Mouse (Mus musculus): ENCODE measurements at regions not wholly inside any gene's neighbourhood (a gene's known extent, or its start where the extent isn't known, plus 50 kb on each side); places are given as distances from the start of the nearest gene placed in this dataset.

DNA sequence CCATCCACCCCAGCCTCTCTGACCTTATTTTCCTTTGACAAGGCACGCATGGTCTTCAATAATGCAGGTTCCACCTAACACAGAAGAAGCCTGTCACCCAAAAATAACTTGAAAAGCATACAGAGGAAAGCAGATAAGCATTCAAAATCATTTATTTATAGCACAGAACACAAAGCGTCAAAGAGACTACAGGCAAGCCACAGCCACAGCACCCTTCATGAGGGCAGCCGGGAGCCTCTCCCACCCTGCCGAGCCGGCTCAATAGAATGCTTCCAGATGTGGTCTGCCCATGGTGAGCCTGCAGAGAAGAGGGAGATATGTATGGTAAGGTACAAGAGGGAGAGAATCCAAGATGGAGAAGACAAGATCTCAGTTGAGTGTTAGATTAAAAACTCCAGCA is 76.7 kb upstream of the Kcnd3 start:
- DNase-seq (ENCODE audit: low spot score), result no peak
- no peak overlapping the region for H3K27ac ChIP-seq (ENCODE audit: low read depth, low read length)
- H3K4me3 ChIP-seq (ENCODE audit: low read depth, low read length), result no peak overlapping the region
- H3K4me2 ChIP-seq (ENCODE audit: low read depth, low read length, severe bottlenecking), result no peak overlapping the region
- no peak for ATAC-seq (replicated peaks; ENCODE audit: low FRiP score)
- H3K36me3 ChIP-seq (ENCODE audit: control insufficient read depth, insufficient read depth, low read length), result no peaks in the 10 kb centered on the region
- 87% methylated on average over 5 of the region's 5 CpGs for WGBS
- H3K9me3 ChIP-seq (ENCODE audit: control insufficient read depth, low read length), result no peaks in the 10 kb centered on the region
- H3K4me1 ChIP-seq (replicated peaks; ENCODE audit: control insufficient read depth, insufficient read depth, low read length), result no peaks in the 10 kb centered on the region; the same call in 1 of the 2 replicates
- H3K9ac ChIP-seq (ENCODE audit: low read length), result no peak overlapping the region
- no peaks in the 10 kb centered on the region for H3K27me3 ChIP-seq (ENCODE audit: control insufficient read depth, insufficient read depth, low read length)

DNA sequence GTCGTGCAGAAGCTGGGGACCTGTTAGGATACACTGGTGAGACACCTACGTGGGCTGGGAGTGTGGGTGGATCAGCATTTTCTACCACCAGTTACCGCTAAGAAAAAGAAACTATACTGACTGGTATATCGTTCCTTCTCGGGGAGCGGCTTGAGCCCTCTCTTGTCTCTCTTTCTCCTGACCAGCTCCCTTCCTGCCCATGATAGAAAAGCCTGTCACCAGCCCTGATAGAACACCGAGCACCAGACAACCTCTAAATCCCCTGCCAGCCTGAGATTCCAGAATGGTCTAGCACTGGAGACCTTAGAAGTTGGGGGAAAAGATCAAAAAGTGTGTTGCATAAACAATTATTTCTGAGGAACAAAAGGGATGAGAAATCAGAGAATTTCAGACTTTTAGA is 76.3 kb upstream of the Kcnd3 start:
- Histone ChIP-seq H3K4me3 (ENCODE audit: low read depth, low read length) (no peak overlapping the region), H3K4me1 (replicated peaks; ENCODE audit: control insufficient read depth, insufficient read depth, low read length) (no peaks in the 10 kb centered on the region; the same call in 1 of the 2 replicates), H3K4me2 (ENCODE audit: low read depth, low read length, severe bottlenecking) (no peak overlapping the region), H3K9ac (ENCODE audit: low read length) (no peak overlapping the region), H3K27me3 (ENCODE audit: control insufficient read depth, insufficient read depth, low read length) (no peaks in the 10 kb centered on the region), H3K27ac (ENCODE audit: low read depth, low read length) (no peak overlapping the region), H3K36me3 (ENCODE audit: control insufficient read depth, insufficient read depth, low read length) (no peaks in the 10 kb centered on the region), H3K9me3 (ENCODE audit: control insufficient read depth, low read length) (no peaks in the 10 kb centered on the region)
- DNase-seq (ENCODE audit: low spot score) (no peak), ATAC-seq (replicated peaks; ENCODE audit: low FRiP score) (no peak)
- 87% methylated on average over 7 of the region's 7 CpGs for WGBS

DNA sequence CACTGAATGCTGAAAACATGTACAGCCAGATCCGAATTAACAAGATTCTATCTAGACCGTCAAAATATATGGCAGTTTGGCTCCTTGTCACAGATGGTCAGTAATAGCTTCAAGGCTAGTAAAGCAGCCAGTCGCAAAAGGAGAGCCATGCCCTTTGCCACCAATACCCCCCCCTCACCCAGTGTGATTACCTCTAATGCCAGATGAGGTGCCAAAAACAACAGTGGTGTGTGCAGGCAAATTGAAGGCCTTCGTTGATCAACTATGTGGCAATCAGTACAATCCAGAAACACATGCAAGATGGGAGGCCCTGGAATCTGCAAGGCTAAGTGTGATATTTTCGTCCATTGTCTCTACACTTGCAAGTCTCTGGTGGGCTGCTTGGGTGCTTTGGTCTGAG is 75.8 kb upstream of the Kcnd3 start:
- H3K4me1 ChIP-seq (replicated peaks; ENCODE audit: control insufficient read depth, insufficient read depth, low read length), result no peaks in the 10 kb centered on the region; the same call in 1 of the 2 replicates
- H3K27ac ChIP-seq (ENCODE audit: low read depth, low read length), result no peak overlapping the region
- DNase-seq (ENCODE audit: low spot score), result no peak
- H3K36me3 ChIP-seq (ENCODE audit: control insufficient read depth, insufficient read depth, low read length), result no peaks in the 10 kb centered on the region
- no peaks in the 10 kb centered on the region for H3K27me3 ChIP-seq (ENCODE audit: control insufficient read depth, insufficient read depth, low read length)
- H3K4me3 ChIP-seq (ENCODE audit: low read depth, low read length), result no peak overlapping the region
- no peaks in the 10 kb centered on the region for H3K9me3 ChIP-seq (ENCODE audit: control insufficient read depth, low read length)
- WGBS, result 85% methylated on average over 5 of the region's 5 CpGs
- no peak for ATAC-seq (replicated peaks; ENCODE audit: low FRiP score)
- no peak overlapping the region for H3K9ac ChIP-seq (ENCODE audit: low read length)
- no peak overlapping the region for H3K4me2 ChIP-seq (ENCODE audit: low read depth, low read length, severe bottlenecking)

DNA sequence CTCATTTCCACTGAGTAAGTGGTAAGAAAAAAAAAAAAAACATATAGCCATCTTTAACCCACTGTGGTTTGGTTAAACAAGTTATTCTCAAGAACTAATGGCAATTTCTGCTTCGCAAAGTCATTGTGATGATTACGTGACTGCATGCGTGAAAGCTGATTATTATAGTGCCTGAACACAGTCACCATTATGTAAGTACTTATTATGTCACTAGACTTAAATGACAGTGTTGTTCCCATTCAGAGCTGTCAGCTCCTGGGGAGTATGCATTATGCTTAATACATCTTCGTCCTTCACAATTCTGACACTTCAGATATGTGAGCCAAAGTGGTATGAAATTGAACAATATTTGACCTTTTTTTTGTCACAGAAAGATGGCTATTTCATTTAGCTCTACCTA is 71.3 kb upstream of the Kcnd3 start:
- Histone ChIP-seq H3K4me1 (replicated peaks; ENCODE audit: control insufficient read depth, insufficient read depth, low read length) (no peaks in the 10 kb centered on the region), H3K4me2 (ENCODE audit: low read depth, low read length, severe bottlenecking) (no peak overlapping the region), H3K27ac (ENCODE audit: low read depth, low read length) (no peak overlapping the region), H3K9me3 (ENCODE audit: control insufficient read depth, low read length) (no peaks in the 10 kb centered on the region), H3K4me3 (ENCODE audit: low read depth, low read length) (no peak overlapping the region), H3K9ac (ENCODE audit: low read length) (no peak overlapping the region), H3K36me3 (ENCODE audit: control insufficient read depth, insufficient read depth, low read length) (no peaks in the 10 kb centered on the region), H3K27me3 (ENCODE audit: control insufficient read depth, insufficient read depth, low read length) (no peaks in the 10 kb centered on the region)
- 84% methylated on average over 4 of the region's 4 CpGs for WGBS
- DNase-seq (ENCODE audit: low spot score) (no peak), ATAC-seq (replicated peaks; ENCODE audit: low FRiP score) (no peak)

DNA sequence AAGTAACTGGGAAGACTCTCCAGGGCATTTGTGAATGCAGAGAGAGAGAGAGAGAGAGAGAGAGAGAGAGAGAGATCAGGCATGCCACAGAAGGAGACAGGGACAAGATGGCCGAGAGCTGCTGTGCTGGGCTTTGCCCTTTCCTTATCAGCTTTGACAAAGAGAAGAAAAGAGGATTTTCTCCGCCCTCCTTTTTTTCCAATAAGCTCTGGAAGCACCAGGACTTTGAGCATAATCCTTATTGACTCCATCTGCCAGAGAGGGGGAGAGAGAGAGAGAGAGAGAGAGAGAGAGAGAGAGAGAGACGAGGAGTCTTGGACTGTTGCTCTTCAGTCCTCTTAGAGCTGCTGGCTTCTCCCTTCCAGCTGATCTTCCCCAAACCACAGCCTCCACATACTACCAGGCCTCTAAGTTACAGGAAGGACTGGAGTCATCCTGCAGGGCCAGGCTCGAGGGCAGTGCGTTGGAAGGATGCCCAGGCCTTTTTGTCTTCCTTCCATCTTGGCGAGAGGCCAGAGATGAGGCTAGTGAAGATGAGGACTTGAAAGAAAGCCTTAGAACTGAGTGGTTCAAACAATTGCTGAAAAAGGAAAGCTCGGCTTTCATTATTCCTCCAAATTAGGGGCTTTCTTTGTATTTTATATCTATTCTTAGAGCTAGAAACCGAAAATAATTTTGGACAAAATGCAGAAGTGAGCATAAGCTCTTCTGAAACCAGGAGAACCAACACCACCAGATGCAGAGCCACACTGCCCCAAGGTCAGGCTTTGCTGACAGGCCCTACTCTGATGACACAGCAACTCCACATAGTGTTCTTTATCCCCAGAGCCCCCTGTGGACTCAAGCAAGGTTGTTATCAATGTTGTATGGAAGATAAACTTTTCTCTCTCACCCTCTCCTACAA is 59.3 kb upstream of the Kcnd3 start:
- Histone ChIP-seq H3K9ac (ENCODE audit: low read length) (no peak overlapping the region), H3K4me3 (ENCODE audit: low read depth, low read length) (no peak overlapping the region), H3K4me1 (replicated peaks; ENCODE audit: control insufficient read depth, insufficient read depth, low read length) (no peaks in the 10 kb centered on the region), H3K36me3 (ENCODE audit: control insufficient read depth, insufficient read depth, low read length) (no peaks in the 10 kb centered on the region), H3K9me3 (ENCODE audit: control insufficient read depth, low read length) (no peaks in the 10 kb centered on the region), H3K27me3 (ENCODE audit: control insufficient read depth, insufficient read depth, low read length) (no peaks in the 10 kb centered on the region), H3K4me2 (ENCODE audit: low read depth, low read length, severe bottlenecking) (no peak overlapping the region), H3K27ac (ENCODE audit: low read depth, low read length) (no peak overlapping the region)
- DNase-seq (ENCODE audit: low spot score), result no peak
- 55% methylated on average over 8 of the region's 8 CpGs for WGBS
- ATAC-seq (replicated peaks; ENCODE audit: low FRiP score), result no peak

Measured in forebrain, embryonic 11.5 days (tissue).